Mouse (Mus musculus) WW6 (cell line): ENCODE measurements at regions not wholly inside any gene's neighbourhood (a gene's known extent, or its start where the extent isn't known, plus 50 kb on each side); places are given as distances from the start of the nearest gene placed in this dataset.

ENCODE experiments used
- DNase-seq: peaks from one replicate; pipeline ENCODE4 v3.0.0-alpha.2; 2013; ENCODE audit warnings: low read depth, low spot score

DNA sequence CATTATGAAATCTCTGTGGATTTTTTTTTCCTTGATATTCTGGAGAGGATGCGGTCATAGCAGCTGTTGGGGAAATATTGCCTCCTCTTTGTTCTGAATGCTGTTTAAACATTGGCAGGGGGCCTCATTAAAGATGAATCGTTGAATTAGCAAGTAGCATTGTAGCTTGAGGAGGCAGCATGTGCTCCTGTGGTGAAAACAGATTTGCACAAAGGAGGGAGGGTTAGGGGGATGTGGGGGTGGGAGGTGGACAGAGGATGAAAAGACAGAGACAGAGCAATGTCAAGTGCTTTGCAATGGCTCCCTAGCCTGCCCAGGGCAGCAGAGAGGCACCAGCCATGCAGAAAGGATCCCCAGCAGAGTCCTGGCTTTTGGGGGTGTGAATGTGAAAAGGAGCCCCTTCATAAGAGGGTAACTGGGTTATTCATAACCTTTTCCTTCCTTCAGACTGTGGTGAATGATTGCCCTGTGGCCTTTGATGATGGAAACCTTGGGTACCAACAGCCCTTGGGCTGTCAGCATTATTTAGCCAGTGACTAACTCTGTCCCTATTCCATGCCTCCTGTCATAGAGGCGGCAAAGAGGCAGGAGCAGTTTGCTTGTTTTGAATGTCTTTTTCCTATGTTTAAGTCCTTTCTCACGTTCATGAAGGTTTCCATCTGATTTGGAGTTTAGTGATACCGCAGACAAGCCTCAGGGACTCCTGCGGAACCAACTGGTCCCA lies 1541.6 kb upstream of the Gulo start:
- no peak for DNase-seq

DNA sequence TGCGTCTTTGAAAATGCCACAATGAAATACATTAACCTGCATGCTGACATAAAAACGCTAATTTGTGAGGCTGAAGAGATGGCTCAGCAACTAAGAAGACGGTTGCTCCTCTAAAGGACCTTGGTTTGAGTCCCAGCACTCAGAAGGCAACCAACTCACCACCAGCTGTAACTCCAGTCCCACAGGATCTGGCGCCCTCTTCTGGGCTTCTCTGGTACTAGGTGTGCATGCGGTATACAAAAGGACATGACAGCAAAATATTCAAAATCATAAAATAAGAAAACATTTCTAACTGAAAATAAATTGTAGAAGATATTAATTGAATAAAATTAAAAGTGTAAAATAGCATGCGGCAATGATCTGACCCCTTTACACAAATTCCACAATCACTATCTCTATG lies 1539.7 kb upstream of the Gulo start:
- DNase-seq, result no peak

DNA sequence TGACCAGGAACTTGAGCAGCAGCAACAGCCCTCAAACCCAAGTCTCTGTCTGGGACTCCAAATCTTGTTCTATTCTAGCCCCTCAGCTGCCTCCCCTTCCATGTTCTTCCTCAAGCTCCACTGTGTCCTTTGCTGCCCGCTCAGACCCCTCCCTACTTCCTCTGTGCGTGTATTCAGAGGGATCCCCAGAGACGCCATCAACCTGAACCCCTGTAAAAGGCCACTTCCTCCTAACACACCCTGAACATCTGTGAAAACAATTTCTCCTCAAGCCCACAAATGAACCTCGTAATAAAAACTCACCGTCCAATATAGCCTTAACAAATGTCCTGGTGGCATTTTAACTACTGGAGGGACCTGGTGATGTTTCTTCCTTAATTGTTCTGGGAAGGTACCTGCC lies 1536.0 kb upstream of the Gulo start:
- no peak for DNase-seq

DNA sequence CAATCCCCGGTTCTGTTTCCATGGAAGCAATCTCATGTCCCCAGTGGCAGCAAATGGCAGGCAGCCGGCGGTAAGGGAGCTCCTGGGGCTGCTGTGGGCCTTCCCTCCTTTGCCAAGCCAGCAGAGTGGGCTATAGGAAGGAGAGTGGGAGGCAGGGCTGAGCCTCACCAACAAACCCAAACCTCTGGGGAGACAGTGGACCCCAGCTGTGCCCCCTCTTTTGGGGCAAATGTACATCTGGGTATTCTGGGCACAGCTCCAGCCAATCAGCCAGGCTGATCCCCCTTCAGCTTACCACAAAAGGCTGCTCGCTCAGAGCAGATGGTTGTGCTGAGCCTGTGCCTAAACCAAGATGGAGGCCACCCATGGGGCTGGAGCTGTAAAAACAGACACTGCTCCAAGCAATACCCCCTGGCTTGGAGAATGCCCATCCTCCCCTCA lies 1532.3 kb upstream of the Gulo start:
- DNase-seq, result no peak

DNA sequence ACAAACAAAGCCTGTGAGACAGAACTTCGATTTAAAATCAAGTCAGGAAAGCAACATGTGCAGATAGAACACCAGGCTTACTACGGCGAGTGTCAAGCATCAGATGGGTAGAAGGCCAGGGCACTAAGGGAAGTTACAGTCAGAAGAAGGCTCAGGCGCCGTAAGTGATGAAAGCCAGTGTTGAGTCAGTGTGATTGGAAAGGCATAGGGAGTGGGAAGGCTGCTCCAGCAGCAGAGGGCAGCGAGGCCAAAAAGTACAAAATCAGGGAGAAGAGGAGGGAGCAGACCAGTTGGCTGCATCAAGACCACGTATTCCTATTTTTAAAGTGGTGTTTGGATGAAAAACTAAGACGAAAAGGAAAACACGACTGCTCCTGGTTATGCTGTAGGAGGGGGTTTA lies 1529.7 kb upstream of the Gulo start:
- DNase-seq, result no peak

DNA sequence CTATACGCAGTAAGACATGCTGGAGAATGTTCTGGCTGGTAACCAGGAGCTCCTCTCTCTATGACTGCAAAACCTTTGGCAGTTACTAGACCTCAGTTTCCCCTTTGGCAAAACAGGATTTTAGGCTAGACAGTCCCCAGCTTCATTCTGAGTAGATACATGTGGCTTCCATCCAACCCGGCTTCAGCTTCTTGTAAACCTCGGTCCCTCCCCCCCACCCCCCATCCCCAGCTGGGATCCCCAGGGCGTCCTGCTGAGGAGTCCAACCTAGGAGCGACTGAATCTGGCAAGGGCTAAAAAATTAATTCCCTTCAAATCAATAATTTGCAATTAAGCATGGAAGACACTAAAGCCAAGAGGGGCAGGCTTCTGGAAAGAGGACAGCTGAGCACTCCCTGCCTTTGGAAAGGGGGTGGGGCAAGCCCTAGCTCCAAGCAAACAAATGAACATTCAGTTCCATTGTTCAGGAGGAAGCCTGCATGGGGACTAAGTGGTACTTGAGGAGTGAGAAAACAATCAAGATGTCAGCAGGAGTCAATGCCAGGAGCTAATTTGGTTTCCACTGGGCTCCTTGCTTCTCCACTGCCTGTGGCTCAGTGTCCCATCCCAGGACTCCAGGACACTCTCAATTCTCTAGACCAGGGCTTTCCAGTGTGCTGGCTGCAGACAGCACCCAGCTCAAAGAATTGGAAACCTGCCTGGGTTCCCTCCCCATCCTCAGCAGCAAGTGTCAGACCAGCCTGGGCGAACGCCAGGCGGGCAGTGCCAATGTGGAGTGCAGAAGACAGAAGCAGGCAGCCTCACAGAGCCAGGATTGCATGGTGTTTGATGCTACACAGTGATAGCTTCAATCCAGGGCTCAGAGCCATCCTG lies 1528.0 kb upstream of the Gulo start:
- DNase-seq, result peak; percentile 7

DNA sequence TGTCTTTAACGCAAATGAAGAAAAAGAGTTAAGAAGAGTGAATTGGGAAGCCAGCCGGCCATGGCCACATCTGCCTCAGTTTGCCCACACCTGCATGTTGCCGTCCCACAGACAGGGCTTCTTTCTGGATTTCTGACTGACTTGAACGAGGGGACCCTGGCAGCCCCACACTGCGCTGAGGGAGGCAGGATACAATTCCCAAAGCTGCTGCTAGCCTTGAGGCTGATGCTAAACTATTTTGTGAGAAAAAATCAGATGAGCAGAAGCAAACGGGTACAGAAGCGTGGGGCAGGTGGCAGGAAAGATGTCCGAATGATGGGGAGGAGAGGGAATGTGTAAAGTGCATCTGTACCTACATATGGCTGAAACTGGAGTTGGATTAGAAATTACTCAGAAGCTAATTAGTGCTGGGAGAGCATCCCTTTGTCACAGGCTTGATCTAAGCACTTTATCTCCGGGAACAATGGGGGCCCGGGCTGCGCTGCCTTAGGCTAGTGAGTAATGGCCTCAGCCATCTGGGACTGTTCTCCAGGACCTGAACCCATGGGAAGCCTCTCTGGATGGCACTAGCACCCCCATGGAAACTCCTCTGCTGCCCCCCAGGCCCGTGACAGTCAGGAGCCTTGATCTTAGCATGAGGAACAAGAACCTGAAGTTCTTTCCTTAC lies 1497.9 kb upstream of the Gulo start:
- no peak for DNase-seq

DNA sequence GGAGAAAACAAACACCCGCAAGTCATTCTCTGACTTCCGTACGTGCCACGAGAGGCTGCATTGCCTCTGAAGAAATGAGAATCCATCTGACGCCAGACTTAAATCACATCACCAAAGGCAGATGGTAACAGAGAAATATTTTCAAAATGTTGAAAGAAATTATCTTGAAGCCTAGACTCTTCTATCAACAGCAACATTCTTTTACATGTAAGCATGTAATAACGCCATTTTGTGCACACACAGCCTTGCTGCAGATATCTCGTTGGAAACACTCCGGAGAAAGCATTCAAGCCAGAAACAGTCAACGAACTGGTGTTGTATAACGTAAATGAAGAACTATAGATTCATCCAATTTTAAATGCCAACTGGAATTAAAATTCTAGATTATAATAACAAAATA lies 1483.1 kb upstream of the Gulo start:
- DNase-seq, result no peak

DNA sequence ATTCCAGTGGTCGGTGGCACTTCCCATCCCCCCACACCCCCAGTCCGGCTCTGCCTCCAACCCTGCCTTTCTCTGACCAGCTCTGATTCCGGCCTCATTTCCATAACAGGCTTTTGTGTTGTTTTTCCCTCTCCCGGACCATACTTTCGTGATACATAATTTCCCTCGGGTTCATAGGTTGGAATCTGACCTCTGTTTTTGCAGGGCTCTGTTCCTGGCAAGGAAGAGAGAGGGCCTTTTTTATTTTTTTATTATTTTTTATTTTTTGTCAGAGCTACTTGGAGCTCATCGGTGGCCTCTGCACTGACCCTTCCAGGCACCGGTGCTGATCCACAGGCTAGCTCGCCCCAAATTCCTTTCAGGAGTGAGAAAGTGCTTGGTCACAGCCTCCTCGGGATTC lies 1477.7 kb upstream of the Gulo start:
- no peak for DNase-seq

DNA sequence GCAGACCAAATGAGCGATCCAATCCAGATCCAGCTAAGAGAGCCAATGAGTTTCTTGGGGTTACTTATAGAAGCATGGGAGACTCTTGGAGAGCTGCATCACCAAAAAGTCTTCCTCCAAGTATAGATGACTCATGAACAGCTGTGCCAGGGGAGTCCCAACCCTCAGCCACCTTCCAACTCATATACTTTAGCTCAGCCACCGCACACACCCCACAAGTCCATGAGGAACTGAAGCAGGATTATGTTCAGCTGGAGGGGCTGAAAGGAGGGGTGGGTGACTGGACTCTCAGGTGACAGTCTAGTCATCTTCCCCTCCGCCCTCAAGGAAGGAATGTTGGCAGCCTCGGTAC lies 1476.4 kb upstream of the Gulo start:
- no peak for DNase-seq

DNA sequence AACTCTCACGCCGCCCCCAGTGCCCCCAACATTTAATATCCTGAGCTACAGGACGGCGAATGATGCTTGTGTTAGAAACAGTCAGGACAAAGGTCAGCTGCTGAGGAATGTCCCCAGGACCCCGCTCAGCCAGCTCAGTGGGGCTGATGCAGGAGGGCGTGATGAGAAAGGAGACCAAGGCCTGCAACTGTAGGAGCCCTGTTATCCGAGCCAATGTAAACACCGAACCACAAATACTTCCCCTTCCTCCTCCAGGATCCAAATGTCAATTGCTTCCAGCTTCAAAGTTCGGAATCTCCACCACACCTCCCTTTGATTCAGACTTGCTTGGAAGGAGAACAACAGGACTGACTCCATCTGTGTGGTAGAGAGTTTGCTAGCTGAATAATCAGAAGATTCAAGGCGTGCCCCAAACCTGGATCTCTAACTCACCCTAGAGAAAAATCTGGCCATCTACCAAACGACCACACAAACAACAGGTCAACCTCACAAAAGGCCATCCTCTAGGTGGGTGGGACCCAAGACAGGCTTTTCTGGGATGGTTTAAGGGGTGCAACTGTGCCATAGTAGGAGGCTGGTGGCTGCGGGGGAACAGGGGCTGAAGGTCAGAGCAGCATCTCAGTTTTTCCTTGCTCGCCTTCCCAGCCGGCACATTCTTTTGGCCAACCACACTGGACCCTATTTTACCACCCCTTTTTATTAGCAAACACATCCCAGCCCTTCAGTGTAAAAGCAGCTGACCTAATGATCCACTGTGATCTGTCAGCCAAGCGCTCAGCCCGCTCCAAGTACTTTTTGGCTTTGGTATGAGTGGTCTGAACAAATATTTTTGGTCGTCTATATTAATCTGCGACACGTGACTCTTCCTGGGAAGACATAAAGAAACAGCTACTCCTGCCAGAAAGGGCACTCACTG lies 1475.8 kb upstream of the Gulo start:
- DNase-seq, result no peak
